Mouse (Mus musculus) megakaryocyte, embryonic 14.5 days (primary cell): ENCODE data around the gene Ssx2ip.

Source experiments
- FLI1 ChIP-seq: IDR thresholded peaks from 2 replicates; pipeline ENCODE4 v1.6.1; 2012; ENCODE audit warnings: low read length, inconsistent platforms, mixed read lengths
- GATA1 ChIP-seq: IDR thresholded peaks from 3 replicates; pipeline ENCODE4 v1.6.1; 2012; ENCODE audit warnings: mixed read lengths, low read length, inconsistent platforms, borderline replicate concordance

GRCm38 (mm10) chr3:146405213-146406006, 968 bp downstream of the Ssx2ip start:
- TF ChIP-seq GATA1 = no peak; the same call in 2 of the 3 replicates
- TF ChIP-seq FLI1 = no peak
